Mouse (Mus musculus): ENCODE measurements at regions not wholly inside any gene's neighbourhood (a gene's known extent, or its start where the extent isn't known, plus 50 kb on each side); places are given as distances from the start of the nearest gene placed in this dataset.
"Not testable (repeated sequence)": the region's sequence is repeated elsewhere in the genome, so short reads cannot be mapped to it uniquely, and the experiment has no call there.

DNA sequence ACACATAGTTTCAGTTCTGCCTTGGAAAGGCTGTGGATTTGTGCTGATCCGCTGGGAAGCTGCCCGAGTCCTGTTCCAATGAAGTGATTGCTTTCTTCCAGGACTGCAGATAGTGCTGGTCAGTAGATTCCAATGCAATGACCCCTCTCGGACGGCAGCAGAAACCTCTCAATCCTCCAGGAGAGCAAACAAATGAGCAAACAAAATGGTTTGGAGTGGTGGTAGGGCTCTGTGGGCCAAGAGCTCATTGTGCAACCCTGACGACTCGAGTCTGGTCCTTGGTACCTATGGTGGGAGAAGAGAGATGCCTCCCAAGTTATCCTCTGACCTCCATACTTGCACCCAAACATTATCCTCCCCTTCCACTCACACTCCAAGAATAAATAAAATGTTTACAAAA, 284.8 kb downstream of the Etnk1 start:
- 95% methylated on average over 6 of the region's 6 CpGs for WGBS
- no peak overlapping the region for H3K4me3 ChIP-seq (ENCODE audit: low read length)
- no peak overlapping the region for H3K9ac ChIP-seq (ENCODE audit: low read depth, low read length)
- no peaks in the 10 kb centered on the region for H3K9me3 ChIP-seq (ENCODE audit: control insufficient read depth, low read length)
- H3K27me3 ChIP-seq (replicated peaks; ENCODE audit: control insufficient read depth, insufficient read depth, low read length) = no peaks in the 10 kb centered on the region
- no peak for ATAC-seq
- no peak overlapping the region for H3K4me2 ChIP-seq (ENCODE audit: low read length)
- no peaks in the 10 kb centered on the region for H3K36me3 ChIP-seq (ENCODE audit: control insufficient read depth, insufficient read depth, low read length)
- no peaks in the 10 kb centered on the region for H3K4me1 ChIP-seq (ENCODE audit: control insufficient read depth, insufficient read depth, low read depth, low read length)
- no peak overlapping the region for H3K27ac ChIP-seq (ENCODE audit: low read depth, low read length)

DNA sequence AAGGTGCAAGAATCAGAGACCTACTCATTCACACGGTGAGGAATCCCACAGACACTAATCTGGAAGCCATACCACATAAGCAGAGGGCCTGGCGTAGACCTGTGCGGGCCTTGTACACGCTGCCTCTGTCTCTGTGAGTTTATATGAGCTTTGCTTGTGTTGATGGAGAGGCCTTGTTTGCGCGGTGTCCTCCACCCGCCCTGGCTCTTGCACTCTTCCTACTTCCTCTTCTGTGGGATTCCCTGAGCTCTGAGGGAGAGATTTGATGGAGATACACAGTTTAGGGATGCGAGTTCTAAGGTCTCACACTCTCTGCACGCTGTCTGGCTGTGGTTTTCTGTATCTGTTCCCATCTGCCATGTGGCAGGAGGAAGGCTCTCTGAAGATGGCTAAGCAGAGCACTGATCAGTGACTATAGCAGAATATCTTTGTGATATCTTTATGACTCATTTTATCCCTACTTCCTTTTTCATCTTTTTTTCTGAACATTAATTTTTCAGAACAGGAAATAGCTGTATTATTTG, 287.7 kb downstream of the Etnk1 start:
- 97% methylated on average over 9 of the region's 9 CpGs for WGBS
- Histone ChIP-seq H3K36me3 (ENCODE audit: control insufficient read depth, insufficient read depth, low read length) (no peaks in the 10 kb centered on the region), H3K9me3 (ENCODE audit: control insufficient read depth, low read length) (no peaks in the 10 kb centered on the region), H3K27me3 (replicated peaks; ENCODE audit: control insufficient read depth, insufficient read depth, low read length) (no peaks in the 10 kb centered on the region), H3K27ac (ENCODE audit: low read depth, low read length) (no peak overlapping the region), H3K4me2 (ENCODE audit: low read length) (no peak overlapping the region), H3K9ac (ENCODE audit: low read depth, low read length) (no peak overlapping the region), H3K4me3 (ENCODE audit: low read length) (no peak overlapping the region), H3K4me1 (ENCODE audit: control insufficient read depth, insufficient read depth, low read depth, low read length) (no peaks in the 10 kb centered on the region)
- ATAC-seq = no peak

DNA sequence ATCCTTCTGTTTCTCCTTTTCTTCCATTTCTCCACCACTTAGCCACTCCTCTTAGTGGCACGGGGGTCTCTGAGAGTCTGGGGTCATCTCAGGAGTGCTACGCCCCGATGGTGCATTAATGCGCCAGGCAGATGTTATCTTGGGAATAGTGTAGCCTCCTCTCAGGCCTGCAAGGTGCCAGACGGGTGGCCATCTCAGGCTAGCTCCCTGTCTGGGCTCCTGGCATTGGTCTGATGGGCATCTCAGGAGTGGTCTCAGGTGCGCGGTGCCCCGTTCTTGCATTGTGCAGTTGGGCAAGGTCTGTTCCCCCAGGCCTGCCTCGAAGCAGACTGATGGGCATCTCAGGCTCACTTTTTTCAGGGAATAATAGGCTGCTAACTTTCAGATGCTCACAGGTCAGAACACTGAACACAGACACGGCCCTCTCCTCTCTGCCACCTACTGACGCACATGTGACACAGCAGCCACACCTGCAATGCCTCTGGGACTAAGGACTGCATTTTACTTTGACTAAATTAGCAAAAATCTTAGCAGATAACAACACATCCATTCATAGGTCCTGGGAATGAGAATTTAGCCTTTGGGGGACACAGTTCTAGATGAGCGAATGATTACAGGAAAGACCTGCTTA, 298.0 kb downstream of the Etnk1 start:
- Histone ChIP-seq H3K9me3 (ENCODE audit: control insufficient read depth, low read length) (no peaks in the 10 kb centered on the region), H3K27me3 (replicated peaks; ENCODE audit: control insufficient read depth, insufficient read depth, low read length) (no peaks in the 10 kb centered on the region), H3K27ac (ENCODE audit: low read depth, low read length) (no peak overlapping the region), H3K4me2 (ENCODE audit: low read length) (no peak overlapping the region), H3K4me1 (ENCODE audit: control insufficient read depth, insufficient read depth, low read depth, low read length) (no peaks in the 10 kb centered on the region), H3K4me3 (ENCODE audit: low read length) (no peak overlapping the region), H3K9ac (ENCODE audit: low read depth, low read length) (no peak overlapping the region), H3K36me3 (ENCODE audit: control insufficient read depth, insufficient read depth, low read length) (no peaks in the 10 kb centered on the region)
- no peak for ATAC-seq
- WGBS = 78% methylated on average over 12 of the region's 12 CpGs

DNA sequence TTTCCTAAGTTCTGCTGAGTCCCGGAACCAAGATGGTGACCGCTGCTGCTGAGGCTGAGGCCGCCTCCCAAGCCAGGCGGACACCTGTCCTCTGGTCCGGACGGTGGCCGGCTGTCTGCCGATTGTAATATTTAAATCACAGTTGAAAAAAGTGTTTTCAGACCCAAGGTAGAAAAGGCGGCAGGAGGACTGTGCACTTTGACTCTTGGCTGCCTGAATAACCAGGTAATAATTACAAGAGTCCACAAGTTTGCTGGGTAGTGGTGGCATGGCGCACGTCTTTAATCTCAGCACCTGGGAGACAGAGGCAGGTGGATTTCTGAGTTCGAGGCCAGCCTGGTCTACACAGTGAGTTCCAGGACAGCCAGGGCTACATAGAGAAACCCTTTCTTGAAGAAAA, 305.7 kb downstream of the Etnk1 start:
- not testable (repeated sequence) for H3K27me3 ChIP-seq (replicated peaks; ENCODE audit: control insufficient read depth, insufficient read depth, low read length); H3K36me3 ChIP-seq (ENCODE audit: control insufficient read depth, insufficient read depth, low read length); H3K9me3 ChIP-seq (ENCODE audit: control insufficient read depth, low read length); H3K4me2 ChIP-seq (ENCODE audit: low read length); H3K4me3 ChIP-seq (ENCODE audit: low read length); H3K4me1 ChIP-seq (ENCODE audit: control insufficient read depth, insufficient read depth, low read depth, low read length); H3K9ac ChIP-seq (ENCODE audit: low read depth, low read length); H3K27ac ChIP-seq (ENCODE audit: low read depth, low read length); ATAC-seq
- WGBS = 92% methylated on average over 11 of the region's 12 CpGs

DNA sequence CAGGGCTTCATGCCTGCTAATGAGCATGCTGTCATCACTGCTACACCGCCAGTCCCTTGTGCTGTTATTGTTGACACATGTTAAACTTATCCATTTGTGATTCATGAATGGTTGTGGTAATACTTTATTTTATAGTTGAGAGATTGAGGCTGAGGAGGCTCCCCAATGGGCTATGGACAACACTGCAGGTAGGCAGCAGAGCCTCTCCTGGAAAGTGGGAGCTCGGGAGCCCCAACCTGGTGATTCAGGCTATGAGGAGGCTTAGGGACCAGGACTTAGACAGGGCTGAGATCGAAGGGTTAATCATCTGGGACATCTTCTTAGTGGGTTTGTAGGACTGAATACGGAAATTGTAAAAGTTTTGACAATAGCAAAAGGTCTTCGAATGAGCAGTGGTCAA, 307.4 kb downstream of the Etnk1 start:
- Histone ChIP-seq H3K9me3 (ENCODE audit: control insufficient read depth, low read length) (no peaks in the 10 kb centered on the region), H3K36me3 (ENCODE audit: control insufficient read depth, insufficient read depth, low read length) (no peaks in the 10 kb centered on the region), H3K4me3 (ENCODE audit: low read length) (no peak overlapping the region), H3K4me2 (ENCODE audit: low read length) (no peak overlapping the region), H3K9ac (ENCODE audit: low read depth, low read length) (no peak overlapping the region), H3K4me1 (ENCODE audit: control insufficient read depth, insufficient read depth, low read depth, low read length) (no peaks in the 10 kb centered on the region), H3K27me3 (replicated peaks; ENCODE audit: control insufficient read depth, insufficient read depth, low read length) (no peaks in the 10 kb centered on the region), H3K27ac (ENCODE audit: low read depth, low read length) (no peak overlapping the region)
- 76% methylated on average over 5 of the region's 5 CpGs for WGBS
- no peak for ATAC-seq

DNA sequence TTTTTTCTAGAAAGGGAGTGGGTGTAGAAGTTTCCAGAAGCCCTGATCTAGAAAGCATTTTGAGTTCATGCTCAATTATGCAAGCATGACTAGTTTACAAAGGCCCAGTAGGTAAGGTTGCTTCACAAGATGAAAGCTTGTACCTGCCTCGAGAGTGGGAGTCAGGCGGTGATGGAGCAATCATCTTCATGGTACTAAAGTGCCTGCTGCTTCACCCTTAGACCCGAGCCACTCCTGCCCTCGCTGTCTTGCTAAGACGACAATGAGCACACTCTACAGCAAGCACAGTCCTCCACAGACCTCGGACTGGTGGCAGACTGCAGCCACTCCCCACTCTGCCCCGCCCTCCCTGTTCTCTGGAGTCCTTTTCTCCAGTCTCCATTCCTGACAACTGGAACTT, 308.3 kb downstream of the Etnk1 start:
- no peak for ATAC-seq
- no peak overlapping the region for H3K4me2 ChIP-seq (ENCODE audit: low read length)
- H3K36me3 ChIP-seq (ENCODE audit: control insufficient read depth, insufficient read depth, low read length) = no peaks in the 10 kb centered on the region
- no peak overlapping the region for H3K9ac ChIP-seq (ENCODE audit: low read depth, low read length)
- no peak overlapping the region for H3K27ac ChIP-seq (ENCODE audit: low read depth, low read length)
- H3K4me1 ChIP-seq (ENCODE audit: control insufficient read depth, insufficient read depth, low read depth, low read length) = no peaks in the 10 kb centered on the region
- no peaks in the 10 kb centered on the region for H3K27me3 ChIP-seq (replicated peaks; ENCODE audit: control insufficient read depth, insufficient read depth, low read length)
- 74% methylated on average over 7 of the region's 7 CpGs for WGBS
- H3K4me3 ChIP-seq (ENCODE audit: low read length) = no peak overlapping the region
- no peaks in the 10 kb centered on the region for H3K9me3 ChIP-seq (ENCODE audit: control insufficient read depth, low read length)

DNA sequence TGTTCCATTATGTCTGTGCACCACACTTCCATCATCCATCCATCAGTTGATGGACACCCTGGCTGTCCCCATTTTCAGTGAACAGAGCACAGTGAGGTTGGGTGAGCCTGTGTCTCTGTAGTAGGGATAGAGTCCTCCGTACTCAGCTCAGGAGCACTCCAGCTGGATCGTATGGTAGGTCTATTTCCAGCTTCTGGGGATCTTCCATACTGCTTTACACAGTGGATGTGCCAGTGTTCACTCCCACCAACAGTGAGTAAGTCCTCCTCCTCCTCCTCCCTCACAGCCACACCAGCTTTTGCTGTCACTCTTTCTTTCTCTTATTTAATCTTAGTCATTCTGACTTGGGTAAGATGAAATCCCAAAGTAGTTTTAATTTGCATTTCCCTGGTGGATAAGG, 310.4 kb downstream of the Etnk1 start:
- ATAC-seq = no peak
- WGBS = 89% methylated on average over 2 of the region's 2 CpGs
- H3K27me3 ChIP-seq (replicated peaks; ENCODE audit: control insufficient read depth, insufficient read depth, low read length) = no peaks in the 10 kb centered on the region

DNA sequence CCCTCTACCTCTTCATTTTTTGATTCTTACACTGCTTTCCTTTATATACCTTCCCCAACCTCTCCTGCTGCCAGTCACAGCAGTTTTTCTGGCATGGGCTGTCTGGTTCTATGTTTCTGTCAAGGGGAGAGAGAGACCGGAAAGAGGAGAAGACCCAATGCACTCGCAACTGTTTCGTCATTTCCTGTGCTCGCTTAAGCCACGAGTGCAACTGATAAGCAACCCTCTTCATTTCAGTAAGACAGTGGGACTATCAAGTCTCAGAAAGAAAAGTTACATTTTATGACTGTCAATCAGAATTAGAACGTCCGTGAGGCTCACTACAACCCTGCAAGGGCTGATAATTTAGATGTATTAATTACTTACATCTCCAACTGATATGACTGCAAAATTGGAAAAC, 312.2 kb downstream of the Etnk1 start:
- H3K9me3 ChIP-seq (ENCODE audit: control insufficient read depth, low read length) = no peaks in the 10 kb centered on the region
- whole genome bisulfite sequencing = 81% methylated on average over 7 of the region's 7 CpGs
- H3K4me1 ChIP-seq (ENCODE audit: control insufficient read depth, insufficient read depth, low read depth, low read length) = no peaks in the 10 kb centered on the region
- ATAC-seq = no peak
- no peak overlapping the region for H3K4me2 ChIP-seq (ENCODE audit: low read length)
- no peak overlapping the region for H3K9ac ChIP-seq (ENCODE audit: low read depth, low read length)
- H3K27ac ChIP-seq (ENCODE audit: low read depth, low read length) = no peak overlapping the region
- no peaks in the 10 kb centered on the region for H3K36me3 ChIP-seq (ENCODE audit: control insufficient read depth, insufficient read depth, low read length)
- no peak overlapping the region for H3K4me3 ChIP-seq (ENCODE audit: low read length)
- no peaks in the 10 kb centered on the region for H3K27me3 ChIP-seq (replicated peaks; ENCODE audit: control insufficient read depth, insufficient read depth, low read length)

More for the DNA sequence above, 310.4 kb downstream of the Etnk1 start:
- no peak overlapping the region for H3K4me2 ChIP-seq (ENCODE audit: low read length)
- H3K4me1 ChIP-seq (ENCODE audit: control insufficient read depth, insufficient read depth, low read depth, low read length) = no peaks in the 10 kb centered on the region
- no peaks in the 10 kb centered on the region for H3K9me3 ChIP-seq (ENCODE audit: control insufficient read depth, low read length)
- no peaks in the 10 kb centered on the region for H3K36me3 ChIP-seq (ENCODE audit: control insufficient read depth, insufficient read depth, low read length)
- H3K27ac ChIP-seq (ENCODE audit: low read depth, low read length) = no peak overlapping the region
- H3K9ac ChIP-seq (ENCODE audit: low read depth, low read length) = no peak overlapping the region
- H3K4me3 ChIP-seq (ENCODE audit: low read length) = no peak overlapping the region

DNA sequence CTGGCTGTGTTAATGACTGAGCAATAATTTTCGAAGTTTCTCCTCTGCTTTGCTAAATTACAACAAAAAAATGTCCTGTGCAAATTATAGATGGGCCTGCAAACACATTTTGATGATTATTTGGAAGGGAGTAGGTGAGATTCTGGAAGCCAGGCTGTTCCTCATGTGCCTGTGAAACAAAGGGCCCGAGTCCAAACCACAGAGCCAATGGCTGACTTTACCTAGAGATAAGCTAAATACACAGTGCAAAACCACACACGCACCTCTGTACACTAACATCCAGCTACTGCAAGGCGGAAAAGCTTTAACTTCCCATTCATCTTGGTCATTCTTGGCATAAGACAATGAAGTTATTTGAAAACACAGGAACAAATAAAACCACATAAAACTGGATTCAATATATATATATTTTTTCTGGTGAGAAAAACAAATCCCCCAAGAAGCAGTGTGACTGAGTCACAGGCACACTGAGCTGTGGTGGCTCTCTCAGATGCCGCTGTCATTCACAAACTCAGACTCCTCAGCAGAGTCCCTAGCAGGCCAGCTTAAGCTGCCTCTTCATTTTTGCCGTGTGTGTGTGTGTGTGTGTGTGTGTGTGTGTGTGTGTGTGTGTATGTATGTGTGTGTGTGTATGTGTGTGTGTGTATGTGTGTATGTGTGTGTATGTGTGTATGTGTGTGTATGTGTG, 312.8 kb downstream of the Etnk1 start:
- Histone ChIP-seq H3K27me3 (replicated peaks; ENCODE audit: control insufficient read depth, insufficient read depth, low read length) (no peaks in the 10 kb centered on the region), H3K27ac (ENCODE audit: low read depth, low read length) (no peak overlapping the region), H3K4me2 (ENCODE audit: low read length) (no peak overlapping the region), H3K4me3 (ENCODE audit: low read length) (no peak overlapping the region), H3K36me3 (ENCODE audit: control insufficient read depth, insufficient read depth, low read length) (no peaks in the 10 kb centered on the region), H3K4me1 (ENCODE audit: control insufficient read depth, insufficient read depth, low read depth, low read length) (no peaks in the 10 kb centered on the region), H3K9ac (ENCODE audit: low read depth, low read length) (no peak overlapping the region), H3K9me3 (ENCODE audit: control insufficient read depth, low read length) (no peaks in the 10 kb centered on the region)
- no peak for ATAC-seq
- 87% methylated on average over 6 of the region's 6 CpGs for WGBS
